Mouse (Mus musculus): Measurements from ENCODE around the gene Crtap. TPM values are rescaled to one million over a fixed set of nuclear protein-coding genes. Genes with fewer than 3 reads are reported as not detected.
"Not testable (repeated sequence)": the region's sequence is repeated elsewhere in the genome, so short reads cannot be mapped to it uniquely, and the experiment has no call there.

The Crtap gene
- polyA plus RNA-seq, 1 experiment from 2014 or later: 31.5 TPM

DNA sequence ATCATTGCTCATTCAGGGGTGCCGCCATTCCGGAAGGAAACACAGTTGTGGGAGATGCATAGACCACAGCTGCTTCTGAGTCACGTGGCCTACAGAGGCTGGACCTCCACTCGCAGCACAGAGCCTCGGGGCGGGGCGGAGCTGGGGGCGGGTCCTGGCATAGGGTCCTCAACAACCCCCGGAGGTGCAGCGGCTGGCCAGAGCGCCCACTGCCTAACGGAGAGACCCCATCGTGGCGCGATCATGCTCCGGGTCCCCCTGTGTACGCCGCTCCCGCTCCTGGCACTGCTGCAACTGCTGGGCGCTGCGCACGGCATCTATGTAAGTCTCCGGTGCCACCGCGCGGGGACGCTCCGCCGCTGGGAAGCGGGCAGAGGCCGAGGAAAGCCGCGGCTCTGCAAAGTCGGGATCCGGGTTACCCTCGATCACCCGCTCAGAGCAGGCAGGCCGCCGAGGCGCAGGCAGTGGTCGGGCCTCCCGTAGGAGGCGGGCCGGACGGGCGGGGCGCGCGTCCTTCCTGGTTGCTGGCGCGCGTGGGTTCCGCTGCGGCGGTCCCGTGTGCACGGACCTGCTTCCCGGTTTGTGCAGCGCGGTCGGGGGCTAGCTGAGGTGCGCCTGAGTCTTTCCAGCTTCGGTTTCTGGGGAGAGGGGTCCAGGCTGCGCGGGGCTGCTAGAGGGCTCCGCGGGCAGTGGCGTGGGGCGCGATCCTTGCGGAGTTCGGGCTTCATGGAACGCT, 10.6 kb upstream of the Crtap start, which contains the start of the genes Glb1 and Tmppe:
Gene Glb1, plus strand, starts transcription at position 128 of the 736 bp plus-strand sequence.
Gene Tmppe, plus strand, starts transcription at position 157 of the 736 bp plus-strand sequence.
- peak; percentile 99 for ATAC-seq
- 0% methylated on average over 71 of the region's 73 CpGs for WGBS
- Histone ChIP-seq H3K9ac (ENCODE audit: low read depth, low read length) (peak within 1 kb of the TSS; percentile 94), H3K27me3 (replicated peaks; ENCODE audit: control insufficient read depth, insufficient read depth, low read length) (no peaks in the 10 kb centered on the region), H3K4me3 (ENCODE audit: low read length) (peak within 1 kb of the TSS; percentile 93), H3K4me1 (ENCODE audit: control insufficient read depth, insufficient read depth, low read depth, low read length) (peaks cover 12% of the 10 kb centered on the region), H3K9me3 (ENCODE audit: control insufficient read depth, low read length) (peaks cover 4% of the 10 kb centered on the region), H3K4me2 (ENCODE audit: low read length) (peak within 1 kb of the TSS; percentile 90), H3K36me3 (ENCODE audit: control insufficient read depth, insufficient read depth, low read length) (peaks cover 18% of the 10 kb centered on the region), H3K27ac (ENCODE audit: low read depth, low read length) (peak within 1 kb of the TSS; percentile 95)

DNA sequence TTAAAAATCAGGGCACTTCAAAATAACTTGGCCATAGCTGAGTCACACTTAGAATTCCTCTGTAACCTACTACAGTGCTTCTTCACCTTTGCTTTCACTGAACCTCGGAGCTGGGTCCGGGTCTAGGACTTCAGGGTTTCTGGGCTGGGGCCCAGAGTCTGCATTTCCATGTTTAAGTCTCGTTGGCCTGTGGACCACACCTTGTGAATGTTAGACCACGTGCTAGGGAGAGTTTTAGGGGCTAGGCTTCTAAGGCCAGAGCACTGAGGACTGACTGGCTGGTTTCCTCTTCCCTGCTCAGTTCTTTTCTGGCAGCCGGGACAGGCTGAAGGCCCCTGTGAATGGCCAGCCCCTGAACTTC, 10.1 kb upstream of the Crtap start:
- Histone ChIP-seq H3K9ac (ENCODE audit: low read depth, low read length) (peak overlapping the region; percentile 94), H3K4me3 (ENCODE audit: low read length) (peak overlapping the region; percentile 93), H3K9me3 (ENCODE audit: control insufficient read depth, low read length) (peaks cover 4% of the 10 kb centered on the region), H3K27ac (ENCODE audit: low read depth, low read length) (peak overlapping the region; percentile 95), H3K27me3 (replicated peaks; ENCODE audit: control insufficient read depth, insufficient read depth, low read length) (no peaks in the 10 kb centered on the region), H3K36me3 (ENCODE audit: control insufficient read depth, insufficient read depth, low read length) (peaks cover 14% of the 10 kb centered on the region), H3K4me1 (ENCODE audit: control insufficient read depth, insufficient read depth, low read depth, low read length) (peaks cover 12% of the 10 kb centered on the region), H3K4me2 (ENCODE audit: low read length) (peak overlapping the region; percentile 90)
- 22% methylated on average over 5 of the region's 5 CpGs for WGBS
- ATAC-seq: peak; percentile 73

DNA sequence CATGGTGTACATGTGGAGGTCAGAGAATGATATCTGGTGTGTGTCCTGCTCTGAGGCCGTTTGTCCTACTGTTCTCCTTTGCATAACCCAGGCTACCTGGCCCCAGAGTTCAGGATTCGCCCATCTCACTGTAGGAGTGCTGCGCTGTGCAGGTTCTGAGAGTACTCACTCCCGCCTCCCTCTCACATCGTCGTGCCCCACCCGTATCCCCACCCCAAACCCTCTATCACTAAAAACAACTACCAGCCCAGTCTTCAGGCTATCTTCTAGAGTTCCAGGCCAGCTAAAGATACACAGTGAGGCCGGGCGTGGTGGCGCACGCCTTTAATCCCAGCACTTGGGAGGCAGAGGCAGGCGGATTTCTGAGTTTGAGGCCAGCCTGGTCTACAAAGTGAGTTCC, 9.2 kb upstream of the Crtap start:
- H3K27me3 ChIP-seq (replicated peaks; ENCODE audit: control insufficient read depth, insufficient read depth, low read length): no peaks in the 10 kb centered on the region
- WGBS: 91% methylated on average over 12 of the region's 12 CpGs
- 0 out of 2 replicates have a peak, but pooled peaks cover 2% of the 10 kb centered on the region for H3K9me3 ChIP-seq (ENCODE audit: control insufficient read depth, low read length)
- peaks cover 5% of the 10 kb centered on the region for H3K36me3 ChIP-seq (ENCODE audit: control insufficient read depth, insufficient read depth, low read length)
- H3K9ac ChIP-seq (ENCODE audit: low read depth, low read length): no peak overlapping the region
- H3K4me3 ChIP-seq (ENCODE audit: low read length): no peak overlapping the region
- no peak overlapping the region for H3K4me2 ChIP-seq (ENCODE audit: low read length)
- peaks cover 12% of the 10 kb centered on the region for H3K4me1 ChIP-seq (ENCODE audit: control insufficient read depth, insufficient read depth, low read depth, low read length)
- H3K27ac ChIP-seq (ENCODE audit: low read depth, low read length): no peak overlapping the region
- no peak for ATAC-seq

DNA sequence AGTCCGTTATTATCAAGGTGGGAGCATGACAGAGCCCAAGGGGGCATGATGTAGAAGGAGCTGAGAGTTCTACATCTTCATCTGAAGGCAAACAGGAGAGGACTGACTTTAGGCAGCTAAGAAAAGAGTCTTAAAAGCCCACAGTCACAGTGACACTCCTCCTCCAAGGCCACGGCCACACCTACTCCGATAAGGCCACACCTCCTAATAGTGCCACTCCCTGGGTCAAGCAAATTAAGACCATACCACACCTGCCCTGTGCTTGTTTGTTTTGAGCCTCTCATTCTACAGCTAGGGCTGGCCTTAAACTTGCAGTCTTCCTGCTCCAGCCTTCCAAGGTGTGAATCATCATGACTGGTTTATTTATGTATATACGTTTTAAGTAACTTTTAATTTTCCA, 4.8 kb upstream of the Crtap start:
- no peak overlapping the region for H3K4me2 ChIP-seq (ENCODE audit: low read length)
- ATAC-seq: no peak
- H3K36me3 ChIP-seq (ENCODE audit: control insufficient read depth, insufficient read depth, low read length): no peaks in the 10 kb centered on the region
- no peak overlapping the region for H3K27ac ChIP-seq (ENCODE audit: low read depth, low read length)
- H3K4me3 ChIP-seq (ENCODE audit: low read length): no peak overlapping the region
- H3K9ac ChIP-seq (ENCODE audit: low read depth, low read length): no peak overlapping the region
- WGBS: 93% methylated on average over 4 of the region's 4 CpGs
- peaks cover 4% of the 10 kb centered on the region for H3K4me1 ChIP-seq (ENCODE audit: control insufficient read depth, insufficient read depth, low read depth, low read length)
- no peaks in the 10 kb centered on the region for H3K27me3 ChIP-seq (replicated peaks; ENCODE audit: control insufficient read depth, insufficient read depth, low read length)
- no peaks in the 10 kb centered on the region for H3K9me3 ChIP-seq (ENCODE audit: control insufficient read depth, low read length)

DNA sequence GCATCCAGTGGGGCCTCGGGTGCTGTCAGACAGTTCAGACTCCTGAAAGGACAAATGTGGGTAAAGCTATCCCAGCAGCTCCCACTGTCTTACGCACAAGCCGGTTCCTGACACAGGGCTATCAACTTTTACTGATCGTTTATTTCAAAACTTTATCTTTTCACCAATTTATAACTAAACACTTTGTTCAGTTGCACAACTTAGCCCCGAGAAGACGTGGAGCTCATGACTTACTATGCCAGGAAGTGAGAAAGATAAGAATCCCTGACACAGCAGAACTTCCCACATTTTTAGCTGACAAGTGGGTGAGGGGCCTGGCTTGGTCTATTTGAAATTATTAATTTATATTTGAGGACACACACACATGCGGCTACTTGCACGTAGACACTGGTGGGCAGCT, 4.2 kb upstream of the Crtap start:
- no peak overlapping the region for H3K4me2 ChIP-seq (ENCODE audit: low read length)
- WGBS: 90% methylated on average over 8 of the region's 8 CpGs
- no peak for ATAC-seq

DNA sequence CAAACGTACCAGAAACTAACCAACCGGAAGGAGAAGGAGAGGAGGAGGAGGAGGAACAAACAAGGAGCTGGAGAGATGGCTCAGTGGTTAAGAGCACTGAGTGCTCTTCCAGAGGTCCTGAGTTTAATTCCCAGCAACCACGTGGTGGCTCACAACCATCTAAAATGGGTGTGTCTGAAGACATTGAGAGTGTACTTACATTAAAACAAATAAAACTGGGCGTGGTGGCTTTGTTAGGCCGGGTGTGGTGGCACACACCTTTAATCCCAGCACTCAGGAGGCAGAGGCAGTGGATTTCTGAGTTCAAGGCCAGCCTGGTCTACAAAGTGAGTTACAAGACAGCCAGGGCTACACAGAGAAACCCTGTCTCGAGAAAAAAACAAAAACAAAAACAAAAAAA, 3.7 kb upstream of the Crtap start:
- not testable (repeated sequence) for H3K4me3 ChIP-seq (ENCODE audit: low read length); H3K4me2 ChIP-seq (ENCODE audit: low read length)
- WGBS: 66% methylated on average over 6 of the region's 6 CpGs

More for the DNA sequence above, 4.2 kb upstream of the Crtap start:
- Histone ChIP-seq H3K27me3 (replicated peaks; ENCODE audit: control insufficient read depth, insufficient read depth, low read length) (no peaks in the 10 kb centered on the region), H3K9me3 (ENCODE audit: control insufficient read depth, low read length) (no peaks in the 10 kb centered on the region), H3K27ac (ENCODE audit: low read depth, low read length) (no peak overlapping the region), H3K4me3 (ENCODE audit: low read length) (no peak overlapping the region), H3K9ac (ENCODE audit: low read depth, low read length) (no peak overlapping the region), H3K36me3 (ENCODE audit: control insufficient read depth, insufficient read depth, low read length) (no peaks in the 10 kb centered on the region), H3K4me1 (ENCODE audit: control insufficient read depth, insufficient read depth, low read depth, low read length) (peaks cover 4% of the 10 kb centered on the region; the same call in 1 of the 2 replicates)

DNA sequence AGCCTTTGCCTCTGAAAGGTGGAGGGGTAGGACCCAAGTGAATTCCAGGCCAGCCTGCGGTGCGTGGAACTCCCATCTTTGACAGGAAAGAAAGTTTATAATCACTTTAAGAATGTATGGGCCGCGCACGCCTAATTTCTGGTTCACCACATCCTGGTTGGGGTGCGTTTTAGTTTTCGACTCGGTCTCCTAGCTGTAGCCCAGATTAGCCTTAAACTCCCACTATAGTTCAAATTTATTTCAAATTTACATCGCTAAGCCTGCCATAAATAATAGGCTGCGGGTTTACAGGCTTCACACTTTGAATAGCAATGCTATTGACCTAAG, 237 bp upstream of the Crtap start:
- peaks cover 7% of the 10 kb centered on the region; the same call in 1 of the 2 replicates for H3K4me1 ChIP-seq (ENCODE audit: control insufficient read depth, insufficient read depth, low read depth, low read length)
- WGBS: 4% methylated on average over 10 of the region's 10 CpGs

More for the DNA sequence above, 3.7 kb upstream of the Crtap start:
- H3K9me3 ChIP-seq (ENCODE audit: control insufficient read depth, low read length); H3K27me3 ChIP-seq (replicated peaks; ENCODE audit: control insufficient read depth, insufficient read depth, low read length); H3K27ac ChIP-seq (ENCODE audit: low read depth, low read length); H3K9ac ChIP-seq (ENCODE audit: low read depth, low read length); H3K4me1 ChIP-seq (ENCODE audit: control insufficient read depth, insufficient read depth, low read depth, low read length); H3K36me3 ChIP-seq (ENCODE audit: control insufficient read depth, insufficient read depth, low read length); ATAC-seq: not testable (repeated sequence)

DNA sequence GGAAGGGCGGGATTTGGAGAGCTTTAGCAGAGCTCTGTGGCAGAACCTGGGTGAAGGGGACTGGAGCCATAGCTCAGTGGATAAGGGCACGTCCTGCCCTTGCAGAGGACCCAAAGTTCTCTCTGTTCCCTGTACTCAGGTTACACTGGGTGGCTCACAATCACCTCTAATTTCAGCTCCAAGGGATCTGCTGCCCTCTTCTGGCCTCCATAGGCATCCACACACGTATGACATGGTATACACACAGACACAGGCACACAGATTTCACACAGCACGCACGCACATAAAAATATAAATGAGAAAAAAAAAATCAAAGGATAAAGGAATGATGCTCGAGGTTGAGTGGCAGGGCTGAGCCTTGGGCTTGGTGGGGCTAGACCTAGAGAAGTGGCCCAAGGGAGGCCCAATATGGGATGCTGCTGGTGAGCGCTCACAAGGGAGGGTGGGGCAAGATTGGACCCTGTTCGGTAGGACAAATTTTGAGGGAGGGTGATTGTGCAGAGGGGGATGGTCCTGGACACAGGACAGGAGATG, 1.0 kb downstream of the Crtap start:
- peak; percentile 26 for ATAC-seq
- no peaks in the 10 kb centered on the region for H3K27me3 ChIP-seq (replicated peaks; ENCODE audit: control insufficient read depth, insufficient read depth, low read length)
- WGBS: 78% methylated on average over 8 of the region's 8 CpGs
- H3K4me3 ChIP-seq (ENCODE audit: low read length): peak overlapping the region; percentile 62
- peaks cover 7% of the 10 kb centered on the region; the same call in 1 of the 2 replicates for H3K4me1 ChIP-seq (ENCODE audit: control insufficient read depth, insufficient read depth, low read depth, low read length)
- H3K9ac ChIP-seq (ENCODE audit: low read depth, low read length): no peak overlapping the region
- H3K36me3 ChIP-seq (ENCODE audit: control insufficient read depth, insufficient read depth, low read length): no peaks in the 10 kb centered on the region
- no peaks in the 10 kb centered on the region for H3K9me3 ChIP-seq (ENCODE audit: control insufficient read depth, low read length)
- H3K4me2 ChIP-seq (ENCODE audit: low read length): peak overlapping the region; percentile 83
- no peak overlapping the region for H3K27ac ChIP-seq (ENCODE audit: low read depth, low read length)

More for the DNA sequence above, 237 bp upstream of the Crtap start:
- H3K4me3 ChIP-seq (ENCODE audit: low read length): peak overlapping the region; percentile 62
- H3K9me3 ChIP-seq (ENCODE audit: control insufficient read depth, low read length): no peaks in the 10 kb centered on the region
- no peak for ATAC-seq
- peak overlapping the region; percentile 83 for H3K9ac ChIP-seq (ENCODE audit: low read depth, low read length)
- H3K4me2 ChIP-seq (ENCODE audit: low read length): peak overlapping the region; percentile 83
- H3K27me3 ChIP-seq (replicated peaks; ENCODE audit: control insufficient read depth, insufficient read depth, low read length): no peaks in the 10 kb centered on the region
- no peak overlapping the region; the same call in 1 of the 2 replicates for H3K27ac ChIP-seq (ENCODE audit: low read depth, low read length)
- H3K36me3 ChIP-seq (ENCODE audit: control insufficient read depth, insufficient read depth, low read length): no peaks in the 10 kb centered on the region

DNA sequence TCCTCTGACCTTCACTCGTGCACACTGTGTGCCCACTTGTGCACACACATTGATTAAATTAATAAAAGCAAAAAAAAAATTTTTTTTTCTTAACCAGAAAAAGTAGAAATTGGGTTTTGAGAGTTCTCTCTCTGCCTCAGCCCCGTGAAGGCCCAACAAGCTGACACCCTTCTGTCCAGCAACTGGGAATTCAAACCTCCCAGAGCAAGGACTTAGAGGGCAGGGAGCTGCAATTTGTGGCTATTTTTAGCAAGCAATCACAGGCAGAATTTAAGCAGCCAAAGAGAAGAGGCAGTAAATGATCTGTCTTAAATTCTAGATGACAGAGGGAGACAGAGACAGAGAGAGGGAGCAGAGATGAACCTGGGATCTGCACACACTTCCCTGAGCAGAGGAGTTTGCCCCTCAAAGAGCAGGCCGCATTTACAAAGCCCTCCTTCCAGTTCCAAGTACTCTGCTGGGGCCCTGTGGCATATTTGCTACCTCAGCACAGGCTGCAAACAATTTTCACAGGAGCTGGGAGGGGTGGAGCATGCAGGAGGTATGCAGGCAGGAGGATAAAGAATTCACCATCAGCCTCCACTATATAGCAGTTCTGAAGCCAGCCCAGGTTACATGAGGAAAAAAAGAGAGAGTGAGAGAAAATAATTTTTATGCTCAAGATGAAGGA, 1.6 kb downstream of the Crtap start:
- Histone ChIP-seq H3K4me3 (ENCODE audit: low read length) (no peak overlapping the region), H3K27me3 (replicated peaks; ENCODE audit: control insufficient read depth, insufficient read depth, low read length) (no peaks in the 10 kb centered on the region), H3K27ac (ENCODE audit: low read depth, low read length) (no peak overlapping the region), H3K9ac (ENCODE audit: low read depth, low read length) (no peak overlapping the region), H3K36me3 (ENCODE audit: control insufficient read depth, insufficient read depth, low read length) (no peaks in the 10 kb centered on the region), H3K4me1 (ENCODE audit: control insufficient read depth, insufficient read depth, low read depth, low read length) (peaks cover 7% of the 10 kb centered on the region; the same call in 1 of the 2 replicates), H3K4me2 (ENCODE audit: low read length) (peak overlapping the region; percentile 21), H3K9me3 (ENCODE audit: control insufficient read depth, low read length) (no peaks in the 10 kb centered on the region)
- 86% methylated on average over 3 of the region's 3 CpGs for WGBS
- ATAC-seq: no peak
